Comparison of ENCODE assay signal across 8 mouse cellular contexts in the genomic region with DNA sequence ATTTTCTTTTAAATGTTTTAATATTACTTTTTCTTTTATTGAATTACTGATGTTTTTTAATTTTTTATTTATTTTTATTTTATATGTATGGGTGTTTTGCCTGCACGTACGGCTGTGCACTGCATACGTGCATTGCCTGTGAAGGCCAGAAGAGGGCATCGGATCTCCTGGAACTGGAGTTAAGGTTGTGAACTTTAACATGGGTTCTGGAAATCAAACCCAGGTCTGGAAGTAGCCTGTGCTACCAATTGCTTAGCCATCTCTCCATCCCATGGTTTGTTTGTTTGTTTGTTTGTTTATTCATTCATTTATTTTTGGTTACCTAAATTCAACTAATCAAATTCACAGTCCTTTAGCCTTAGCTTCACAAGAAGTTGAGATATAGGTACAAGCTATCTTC. TPM values are rescaled to one million over a fixed set of nuclear protein-coding genes. Genes with fewer than 3 reads are reported as not detected.
DNase-seq lines count a peak whose midpoint lies in the region; ATAC-seq and TF ChIP-seq lines count a peak whose summit lies in the region.

No protein-coding gene starts in this region.

- ATAC-seq in hindbrain, embryonic 12.5 days (ENCODE audit: low FRiP score), result no peak

- no peak overlapping the region for H3K9ac ChIP-seq in hindbrain, embryonic 12.5 days
- no peak overlapping the region for H3K9ac ChIP-seq in CH12.LX (ENCODE audit: insufficient read depth, low read depth)

- H3K36me3 ChIP-seq in hindbrain, embryonic 10.5 days, result no peaks in the 10 kb centered on the region
- no peaks in the 10 kb centered on the region for H3K36me3 ChIP-seq in hindbrain, embryonic 12.5 days
- H3K36me3 ChIP-seq in CH12.LX (replicated peaks in 1 of 2; ENCODE audit: control insufficient read depth in 1 of 2, insufficient read depth in 1 of 2, low read length in 1 of 2), result no peaks in the 10 kb centered on the region

- no peaks in the 10 kb centered on the region for H3K79me2 ChIP-seq in CH12.LX (replicated peaks; ENCODE audit: control insufficient read depth, extremely low read depth, insufficient read depth, poor library complexity, severe bottlenecking)

- peak; percentile 43 for DNase-seq in hindbrain, embryonic 10.5 days (ENCODE audit: low spot score)
- peak; percentile 12 for DNase-seq in CH12.LX (ENCODE audit: extremely low read depth)
- DNase-seq in brain, adult 2 months (ENCODE audit: low read depth, low spot score), result peak; percentile 20
- DNase-seq in kidney, postnatal 14 days, result peak; percentile 49
- DNase-seq in naive thymus-derived CD4-positive, alpha-beta T cell, adult 2 months (ENCODE audit: low read depth), result peak; percentile 77
- DNase-seq in urinary bladder, adult 18-20 months (ENCODE audit: low spot score in 2 of 2), result no peak
- no peak for DNase-seq in MN1 (ENCODE audit: low spot score)

- no peak for TF ChIP-seq POLR2A in CH12.LX (IDR thresholded peaks at IDR 0.05; ENCODE audit: low read depth, low read length)

- no peak for TF ChIP-seq EP300 in CH12.LX (IDR thresholded peaks at IDR 0.05; ENCODE audit: low read length)

- dilution Hi-C loops in CH12.LX (cut with MboI; ENCODE audit: extremely low pct_ligation_motif_present, extremely low pct_unique_long_range_greater_than_20kb, low sequenced_read_pairs), result no loop called here

- TF ChIP-seq RAD21 in CH12.LX (IDR thresholded peaks at IDR 0.05; ENCODE audit: low read depth, low read length), result peak; percentile 3

- no peaks in the 10 kb centered on the region; the same call in 1 of the 2 replicates for H3K4me1 ChIP-seq in hindbrain, embryonic 10.5 days (replicated peaks)
- no peaks in the 10 kb centered on the region for H3K4me1 ChIP-seq in hindbrain, embryonic 12.5 days
- H3K4me1 ChIP-seq in CH12.LX (ENCODE audit: control insufficient read depth in 1 of 2, insufficient read depth in 2 of 2), result no peaks in the 10 kb centered on the region

- H3K9me3 ChIP-seq in hindbrain, embryonic 10.5 days, result no peaks in the 10 kb centered on the region
- no peaks in the 10 kb centered on the region; the same call in 1 of the 2 replicates for H3K9me3 ChIP-seq in hindbrain, embryonic 12.5 days (replicated peaks)
- no peaks in the 10 kb centered on the region for H3K9me3 ChIP-seq in CH12.LX (replicated peaks; ENCODE audit: low read length)

- no peak overlapping the region for H3K4me2 ChIP-seq in hindbrain, embryonic 12.5 days (replicated peaks)
- H3K4me2 ChIP-seq in CH12.LX (ENCODE audit: insufficient read depth, low read depth, poor library complexity, severe bottlenecking), result no peak overlapping the region; the same call in 1 of the 2 replicates

- no peaks in the 10 kb centered on the region for H3K27me3 ChIP-seq in hindbrain, embryonic 10.5 days (ENCODE audit: insufficient read depth, poor library complexity, severe bottlenecking)
- peaks cover 3% of the 10 kb centered on the region; the same call in 1 of the 2 replicates for H3K27me3 ChIP-seq in hindbrain, embryonic 12.5 days
- no peaks in the 10 kb centered on the region for H3K27me3 ChIP-seq in CH12.LX (replicated peaks)

- in situ Hi-C loops in CH12.LX (cut with MboI; ENCODE audit: low pct_ligation_motif_present, low pct_unique_long_range_greater_than_20kb, low sequenced_read_pairs), result no loop called here

- H3K4me3 ChIP-seq in hindbrain, embryonic 10.5 days, result no peak overlapping the region
- no peak overlapping the region for H3K4me3 ChIP-seq in hindbrain, embryonic 12.5 days
- H3K4me3 ChIP-seq in CH12.LX (replicated peaks in 1 of 3; ENCODE audit: low read depth in 2 of 3, low read length in 2 of 3, poor library complexity in 1 of 3), result no peak overlapping the region

- WGBS in hindbrain, embryonic 10.5 days, result 38% methylated on average over 4 of the region's 4 CpGs
- 34% methylated on average over 4 of the region's 4 CpGs for WGBS in hindbrain, embryonic 12.5 days

- no peak overlapping the region for H3K27ac ChIP-seq in hindbrain, embryonic 10.5 days
- H3K27ac ChIP-seq in hindbrain, embryonic 12.5 days, result no peak overlapping the region
- H3K27ac ChIP-seq in CH12.LX (ENCODE audit: insufficient read depth, low read depth), result no peak overlapping the region

- TF ChIP-seq CTCF in CH12.LX (conservative IDR thresholded peaks at IDR 0.05 in 1 of 2, IDR thresholded peaks at IDR 0.05 in 1 of 2; ENCODE audit: low read depth in 2 of 2, low read length in 2 of 2), result peak in 1 of 2 experiments; percentile 55; a peak in 2 of 4 replicates

TF ChIP-seq in CH12.LX, 34 proteins besides CTCF, POLR2A, EP300 and RAD21:
- TF ChIP-seq SMC3 (IDR thresholded peaks at IDR 0.05; ENCODE audit: low read depth, low read length), result peak; percentile 41
- TF ChIP-seq CHD2 (IDR thresholded peaks at IDR 0.05; ENCODE audit: low read length), result no peak
- TF ChIP-seq GABPA (IDR thresholded peaks at IDR 0.05; ENCODE audit: insufficient replicate concordance, low read depth, low read length), result no peak
- no peak for TF ChIP-seq E2F4 (IDR thresholded peaks at IDR 0.05; ENCODE audit: insufficient replicate concordance, low read depth, low read length)

RNA-seq across cellular contexts. Expression of gene Acer2, which starts 10.7 kb away (rescaled TPM):
- polyA plus RNA-seq in hindbrain, embryonic 10.5 days (2016; fragmentation: Nextera tagmentation; extraction: Ambion mirVana), result 9.4 and 11.3 TPM in 2 replicates
- polyA plus RNA-seq in hindbrain, embryonic 12.5 days (2016; fragmentation: Nextera tagmentation; extraction: Ambion mirVana), result 17.4 and 19.0 TPM in 2 replicates
- total RNA-seq in CH12.LX (2012; rRNA removed) (0.13 and 0.17 TPM in 2 replicates), CH12.LX (2014; rRNA removed) (0.09 and 0.22 TPM in 2 replicates)
- polyA plus RNA-seq in CH12.LX (2012; ENCODE audit: insufficient read length, low read depth), result 0.16 and 0.29 TPM in 2 replicates

RNA-seq across cellular contexts. Expression of gene Rps6, which starts 27.7 kb away (rescaled TPM):
- 569 and 645 TPM in 2 replicates for polyA plus RNA-seq in hindbrain, embryonic 10.5 days (2016; fragmentation: Nextera tagmentation; extraction: Ambion mirVana)
- polyA plus RNA-seq in hindbrain, embryonic 12.5 days (2016; fragmentation: Nextera tagmentation; extraction: Ambion mirVana), result 477 and 478 TPM in 2 replicates
- total RNA-seq in CH12.LX (2012; rRNA removed), result 3,137 and 3,171 TPM in 2 replicates
- 3,620 and 3,826 TPM in 2 replicates for total RNA-seq in CH12.LX (2014; rRNA removed)
- polyA plus RNA-seq in CH12.LX (2012; ENCODE audit: insufficient read length, low read depth), result 1,709 and 2,128 TPM in 2 replicates

Comparison
In these comparisons a context has a peak if more than half of its experiments do, and no peak if none do; other contexts are left out.
1. DNase-seq: peak in hindbrain, embryonic 10.5 days (single experiment), CH12.LX (single experiment), brain, adult 2 months (single experiment), kidney, postnatal 14 days (single experiment) and naive thymus-derived CD4-positive, alpha-beta T cell, adult 2 months (single experiment); none in urinary bladder, adult 18-20 months (0 of 2) and MN1 (single experiment).